Mouse (Mus musculus) kidney, embryonic 14.5 days (tissue): ENCODE measurements at regions not wholly inside any gene's neighbourhood (a gene's known extent, or its start where the extent isn't known, plus 50 kb on each side); places are given as distances from the start of the nearest gene placed in this dataset.

Experiments
- ATAC-seq: fragments of 200-750 bp; cut with Nextera tagmentation; 2 replicates; pipeline ENCODE4 v1.8.0; 2017; ENCODE audit warnings: moderate number of reproducible peaks, mild to moderate bottlenecking, moderate TSS enrichment, moderate library complexity; ENCODE audit not compliant: low FRiP score, low TSS enrichment
- H3K27ac ChIP-seq: fragments of 300-500 bp; sonication (generic); 2 replicates; pipeline ENCODE4 v1.5.1; 2014; ENCODE audit warnings: low read depth, mild to moderate bottlenecking, low read length, moderate library complexity, mixed read lengths
- H3K27me3 ChIP-seq: fragments of 300-500 bp; sonication (generic); 2 replicates; pipeline ENCODE4 v1.6.1; 2014; ENCODE audit warnings: mild to moderate bottlenecking, low read length; ENCODE audit not compliant: control insufficient read depth, insufficient read depth
- H3K36me3 ChIP-seq: fragments of 300-500 bp; sonication (generic); 2 replicates; pipeline ENCODE4 v1.6.1; 2014; ENCODE audit warnings: low read length, mixed read lengths; ENCODE audit not compliant: control insufficient read depth, insufficient read depth
- H3K4me1 ChIP-seq: fragments of 300-500 bp; sonication (generic); 2 replicates; pipeline ENCODE4 v1.6.1; 2014; ENCODE audit warnings: low read length, mixed read lengths; ENCODE audit not compliant: control insufficient read depth, insufficient read depth
- H3K4me2 ChIP-seq: fragments of 300-500 bp; sonication (generic); replicated peaks from 2 replicates; pipeline ENCODE4 v1.6.1; 2014; ENCODE audit warnings: low read depth, mild to moderate bottlenecking, low read length
- H3K4me3 ChIP-seq: fragments of 300-500 bp; sonication (generic); 2 replicates; pipeline ENCODE4 v1.5.1; 2014; ENCODE audit warnings: mild to moderate bottlenecking, low read length
- H3K9ac ChIP-seq: fragments of 300-500 bp; sonication (generic); 2 replicates; pipeline ENCODE4 v1.6.1; 2014; ENCODE audit warnings: low read depth, mild to moderate bottlenecking, low read length, moderate library complexity
- H3K9me3 ChIP-seq: fragments of 300-500 bp; sonication (generic); 2 replicates; pipeline ENCODE4 v1.6.1; 2016; ENCODE audit warnings: low read length; ENCODE audit not compliant: control insufficient read depth
- WGBS: fragments of 180-500 bp; shearing (Covaris S2); extraction: QIAGEN DNeasy Blood & Tissue Kit; methylation state at CpG from one replicate; pipeline ENCODE4 v1.1.7; 2014; 5-methylcytosine and 5-hydroxymethylcytosine counted together

DNA sequence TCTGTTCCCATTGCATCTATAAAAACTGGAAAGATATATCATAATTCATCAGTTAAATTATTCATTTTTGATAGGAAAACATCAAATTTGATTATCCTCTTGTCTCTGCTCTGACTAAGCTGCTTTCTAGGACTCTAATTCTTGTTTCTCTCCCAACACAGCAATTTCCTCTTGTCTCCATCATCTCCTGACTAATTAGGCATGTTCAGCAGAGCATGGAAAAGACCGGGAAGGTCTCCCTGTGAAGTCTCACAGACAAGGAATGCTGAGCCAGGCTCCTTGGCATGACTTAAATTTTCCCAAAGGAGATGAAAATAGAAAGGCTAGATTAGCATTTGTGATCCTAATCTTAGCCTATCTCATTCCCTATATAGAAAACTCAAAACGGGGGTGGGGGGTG is 192.3 kb downstream of the Chrna7 start:
- no peak overlapping the region for H3K4me2 ChIP-seq
- H3K36me3 ChIP-seq, result no peaks in the 10 kb centered on the region
- ATAC-seq, result no peak
- H3K9ac ChIP-seq, result no peak overlapping the region
- no peaks in the 10 kb centered on the region for H3K4me1 ChIP-seq
- no peaks in the 10 kb centered on the region for H3K9me3 ChIP-seq
- no peak overlapping the region for H3K4me3 ChIP-seq
- H3K27ac ChIP-seq, result no peak overlapping the region
- 38% methylated on average over 2 of the region's 2 CpGs for WGBS
- H3K27me3 ChIP-seq, result no peaks in the 10 kb centered on the region

DNA sequence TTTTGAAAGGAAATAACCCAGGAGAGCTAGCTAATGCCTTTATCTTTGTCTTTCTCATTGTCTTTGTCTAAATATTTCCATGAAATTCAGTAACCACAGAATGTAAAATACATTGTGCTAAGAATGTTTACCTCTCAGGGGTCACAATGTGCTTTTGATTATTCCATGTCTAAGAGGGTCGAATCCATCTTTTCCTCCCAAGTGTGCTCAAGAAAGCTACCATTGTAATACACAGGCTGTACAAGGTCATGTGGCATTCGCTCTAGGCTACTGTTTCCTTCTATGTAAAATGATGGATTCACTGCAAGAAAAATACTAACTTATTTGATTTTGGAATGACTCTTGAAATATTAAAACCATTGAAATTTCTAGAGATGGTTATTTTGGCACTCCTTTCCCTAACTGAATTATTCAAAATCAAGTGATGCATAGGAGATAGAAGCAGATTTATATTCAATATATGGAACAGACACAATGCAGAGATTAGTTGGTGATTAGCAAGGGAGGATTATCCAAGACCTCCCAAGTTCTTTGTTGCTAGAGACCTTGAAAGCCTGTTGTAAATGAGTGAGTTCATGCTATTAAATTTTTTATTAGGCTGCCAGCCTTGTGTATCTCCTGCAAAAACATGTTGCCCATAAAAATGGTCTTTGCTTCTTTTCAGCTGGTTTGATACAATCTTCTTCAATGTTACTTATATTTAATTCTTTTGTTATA is 193.4 kb downstream of the Chrna7 start:
- Histone ChIP-seq H3K9me3 (no peaks in the 10 kb centered on the region), H3K4me3 (no peak overlapping the region), H3K4me1 (no peaks in the 10 kb centered on the region), H3K4me2 (no peak overlapping the region), H3K36me3 (no peaks in the 10 kb centered on the region), H3K27ac (no peak overlapping the region), H3K9ac (no peak overlapping the region), H3K27me3 (no peaks in the 10 kb centered on the region)
- 74% methylated on average over 2 of the region's 2 CpGs for WGBS
- no peak for ATAC-seq

DNA sequence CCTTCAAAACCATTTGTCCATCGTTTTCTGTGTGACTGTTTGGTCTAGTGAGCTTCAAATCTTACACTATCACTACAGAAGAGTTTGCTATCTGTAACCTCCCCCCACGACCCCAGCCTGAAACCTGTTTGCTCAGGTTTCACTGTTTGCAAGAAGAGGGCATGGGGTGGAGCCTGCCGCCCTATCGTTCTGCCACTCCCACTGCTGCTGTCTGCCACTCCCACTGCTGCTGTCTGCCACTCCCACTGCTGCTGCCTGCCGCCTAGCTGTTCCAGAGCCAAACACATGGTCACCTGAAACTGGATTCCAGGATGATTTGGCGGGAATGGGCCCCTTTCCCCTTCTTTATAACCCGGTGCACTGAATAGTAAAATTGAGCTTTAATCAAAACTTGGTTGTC is 157.6 kb upstream of the A26c2 start:
- Histone ChIP-seq H3K9me3 (no peaks in the 10 kb centered on the region), H3K4me2 (no peak overlapping the region), H3K4me3 (no peak overlapping the region), H3K27ac (no peak overlapping the region), H3K9ac (no peak overlapping the region), H3K4me1 (no peaks in the 10 kb centered on the region), H3K36me3 (no peaks in the 10 kb centered on the region), H3K27me3 (no peaks in the 10 kb centered on the region)
- ATAC-seq, result peak; percentile 69; the same call in 1 of the 2 replicates
- WGBS, result 4% methylated on average over 7 of the region's 7 CpGs
